Mouse (Mus musculus) heart, adult 18-20 months (tissue): Measurements from ENCODE around the gene Edn2. TPM values are rescaled to one million over a fixed set of nuclear protein-coding genes. Genes with fewer than 3 reads are reported as not detected.

Source experiments
- DNase-seq, 2 experiments: peaks; one replicate each; pipeline ENCODE4 v3.0.0; 2021 to 2022; ENCODE audit warnings: mixed read lengths in 1 of 2
- total RNA-seq, 2 experiments: library from RNA; stranded (reverse); gene quantifications; 2 replicates each; pipeline ENCODE4 v1.2.3; 2021

The Edn2 gene
- total RNA-seq, 2 experiments from 2014 or later, result not detected

GRCm38 (mm10) chr4:120158714-120159310 lies 2.2 kb upstream of the Edn2 start:
- peak; percentile 33 to 59 for DNase-seq

GRCm38 (mm10) chr4:120162586-120162985 lies 1.6 kb downstream of the Edn2 start:
- no peak for DNase-seq

GRCm38 (mm10) chr4:120163242-120163641 lies 2.2 kb downstream of the Edn2 start:
- peak; percentile 59 to 68 for DNase-seq

GRCm38 (mm10) chr4:120164316-120164715 lies 3.3 kb downstream of the Edn2 start:
- DNase-seq, result no peak

GRCm38 (mm10) chr4:120167778-120168177 lies 6.8 kb downstream of the Edn2 start:
- DNase-seq, result no peak

- no peak for DNase-seq
Observed at GRCm38 (mm10) chr4:120168346-120168745, 7.3 kb downstream of the Edn2 start.

- DNase-seq, result no peak
Observed at GRCm38 (mm10) chr4:120170387-120170936, 9.5 kb downstream of the Edn2 start.

GRCm38 (mm10) chr4:120172050-120172684 lies 11.2 kb downstream of the Edn2 start:
- peak in 1 of 2 experiments; percentile 32 for DNase-seq

GRCm38 (mm10) chr4:120179123-120179522 lies 18.1 kb downstream of the Edn2 start:
- no peak for DNase-seq

- no peak for DNase-seq
Observed at GRCm38 (mm10) chr4:120180535-120180934, 19.5 kb downstream of the Edn2 start.

- DNase-seq, result no peak
Observed at GRCm38 (mm10) chr4:120184374-120184991, 23.5 kb downstream of the Edn2 start.

GRCm38 (mm10) chr4:120186441-120186840 lies 25.4 kb downstream of the Edn2 start:
- no peak for DNase-seq

- peak in 1 of 2 experiments; percentile 34 for DNase-seq
Observed at GRCm38 (mm10) chr4:120186934-120187333, 25.9 kb downstream of the Edn2 start.

GRCm38 (mm10) chr4:120188204-120188603 lies 27.2 kb downstream of the Edn2 start:
- no peak for DNase-seq

GRCm38 (mm10) chr4:120188651-120189161 lies 27.7 kb downstream of the Edn2 start:
- DNase-seq, result peak in 1 of 2 experiments; percentile 35

GRCm38 (mm10) chr4:120189941-120190340 lies 28.9 kb downstream of the Edn2 start:
- no peak for DNase-seq

- DNase-seq, result no peak
Observed at GRCm38 (mm10) chr4:120191987-120192386, 31.0 kb downstream of the Edn2 start.

- peak; percentile 45 to 46 for DNase-seq
Observed at GRCm38 (mm10) chr4:120194026-120194425, 33.0 kb downstream of the Edn2 start.

GRCm38 (mm10) chr4:120194965-120195364 lies 34.0 kb downstream of the Edn2 start:
- DNase-seq, result peak; percentile 26 to 44

GRCm38 (mm10) chr4:120199184-120199885 lies 38.3 kb downstream of the Edn2 start:
- DNase-seq, result peak; percentile 18 to 29

- DNase-seq, result no peak
Observed at GRCm38 (mm10) chr4:120200551-120201266, 39.7 kb downstream of the Edn2 start.
